Mouse (Mus musculus) small intestine, adult 2 months (tissue): ENCODE results near the gene Abhd14b.

Source experiments
- CTCF ChIP-seq: fragments of 200-500 bp; IDR thresholded peaks from 2 replicates; pipeline ENCODE4 v1.5.1; 2012; ENCODE audit warnings: low read depth, mild to moderate bottlenecking, control low read depth, inconsistent platforms, low read length, moderate library complexity, mixed read lengths; ENCODE audit not compliant: insufficient replicate concordance, insufficient read length; ENCODE audit errors: extremely low read depth
- POLR2A ChIP-seq: fragments of 200-500 bp; IDR thresholded peaks from 2 replicates; pipeline ENCODE4 v1.6.1; 2012; ENCODE audit warnings: low read depth, mild to moderate bottlenecking, control low read depth, inconsistent platforms, low read length, moderate library complexity

DNA sequence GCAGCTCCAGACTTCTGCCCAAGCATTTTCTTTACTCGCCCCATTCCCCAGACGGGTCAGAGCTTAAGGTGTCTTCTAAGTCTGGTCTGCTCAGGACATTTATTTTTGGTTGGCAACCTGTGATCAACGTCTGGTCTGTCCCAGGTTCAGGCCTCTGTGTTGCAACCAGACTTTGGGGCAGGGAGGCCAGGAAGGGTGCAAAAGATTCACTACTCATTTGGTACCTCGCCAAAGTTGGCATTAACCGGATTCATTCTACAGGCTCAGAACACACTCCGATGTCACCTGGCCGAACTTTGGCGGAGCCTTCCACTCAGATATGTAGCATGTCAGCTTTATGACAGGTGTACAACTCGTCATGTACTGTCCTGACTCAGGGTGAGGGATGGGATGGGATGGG, 692 bp downstream of the Abhd14b start:
- TF ChIP-seq POLR2A (no peak), CTCF (no peak)
